Mouse (Mus musculus) heart, adult 2 months (tissue): Measurements from ENCODE around the gene Car10. TPM values are rescaled to one million over a fixed set of nuclear protein-coding genes. Genes with fewer than 3 reads are reported as not detected.
A peak's percentile ranks its signal among the peaks of the same experiment; 100 is the strongest.

Experiments used
- DNase-seq, 2 experiments: peaks; one replicate each; pipeline ENCODE4 v3.0.0; 2021
- H3K27ac ChIP-seq: fragments of 200-600 bp; 2 replicates; pipeline ENCODE4 v1.8.1; 2022
- H3K27me3 ChIP-seq: fragments of 200-500 bp; 2 replicates; pipeline ENCODE4 v1.6.1; 2012; ENCODE audit warnings: mild to moderate bottlenecking, low read length, inconsistent platforms, mixed read lengths; ENCODE audit not compliant: control insufficient read depth, insufficient read depth
- H3K36me3 ChIP-seq: fragments of 200-500 bp; 2 replicates; pipeline ENCODE4 v1.6.1; 2012; ENCODE audit warnings: low read length, inconsistent platforms; ENCODE audit not compliant: control insufficient read depth, insufficient read depth
- H3K4me1 ChIP-seq: fragments of 200-500 bp; 2 replicates; pipeline ENCODE4 v1.6.1; 2011; ENCODE audit warnings: low read length; ENCODE audit not compliant: control insufficient read depth, insufficient read depth
- H3K4me3 ChIP-seq: fragments of 200-600 bp; 2 replicates; pipeline ENCODE4 v1.8.1; 2022
- H3K79me2 ChIP-seq: fragments of 200-500 bp; replicated peaks from 2 replicates; pipeline ENCODE4 v1.6.1; 2012; ENCODE audit warnings: mild to moderate bottlenecking, inconsistent platforms, low read length, moderate library complexity, mixed read lengths; ENCODE audit not compliant: control insufficient read depth, insufficient read depth
- H3K9ac ChIP-seq: fragments of 200-500 bp; 2 replicates; pipeline ENCODE4 v1.6.1; 2012; ENCODE audit warnings: low read depth, mild to moderate bottlenecking, control low read depth, inconsistent platforms, low read length, mixed read lengths
- CTCF ChIP-seq: fragments of 200-600 bp; IDR thresholded peaks from 2 replicates; pipeline ENCODE4 v1.8.1; 2022; ENCODE audit warnings: antibody characterized with exemption, mild to moderate bottlenecking, moderate library complexity
- EP300 ChIP-seq: fragments of 200-500 bp; IDR thresholded peaks from 2 replicates; pipeline ENCODE4 v1.6.1; 2011; ENCODE audit warnings: low read depth, low read length, control low read depth; ENCODE audit not compliant: insufficient read depth
- POLR2A ChIP-seq: fragments of 200-500 bp; IDR thresholded peaks from 2 replicates; pipeline ENCODE4 v1.6.1; 2011; ENCODE audit warnings: mild to moderate bottlenecking, low read depth, low read length, control low read depth; ENCODE audit not compliant: insufficient read depth
- WGBS: fragments of 180-500 bp; shearing (Covaris S2); methylation state at CpG from one replicate; pipeline ENCODE4 v1.1.7; 2018; 5-methylcytosine and 5-hydroxymethylcytosine counted together
- intact Hi-C: fragments of 180-260 bp; cut with DNase I; formaldehyde crosslinking; loops from one replicate; pipeline ENCODE4 v1.15.1; 2025
- polyA plus RNA-seq: library from polyadenylated mRNA; depleted of rRNA; stranded (reverse); fragments of >200 nt; gene quantifications from 2 replicates; pipeline ENCODE4 v1.2.3, GENCODE M21; 2012
- total RNA-seq, 2 experiments: library from RNA; stranded (reverse); gene quantifications; 2 replicates each; pipeline ENCODE4 v1.2.3; 2021

Car10 gene
- total and polyA plus RNA-seq, 3 experiments: not detected

DNA sequence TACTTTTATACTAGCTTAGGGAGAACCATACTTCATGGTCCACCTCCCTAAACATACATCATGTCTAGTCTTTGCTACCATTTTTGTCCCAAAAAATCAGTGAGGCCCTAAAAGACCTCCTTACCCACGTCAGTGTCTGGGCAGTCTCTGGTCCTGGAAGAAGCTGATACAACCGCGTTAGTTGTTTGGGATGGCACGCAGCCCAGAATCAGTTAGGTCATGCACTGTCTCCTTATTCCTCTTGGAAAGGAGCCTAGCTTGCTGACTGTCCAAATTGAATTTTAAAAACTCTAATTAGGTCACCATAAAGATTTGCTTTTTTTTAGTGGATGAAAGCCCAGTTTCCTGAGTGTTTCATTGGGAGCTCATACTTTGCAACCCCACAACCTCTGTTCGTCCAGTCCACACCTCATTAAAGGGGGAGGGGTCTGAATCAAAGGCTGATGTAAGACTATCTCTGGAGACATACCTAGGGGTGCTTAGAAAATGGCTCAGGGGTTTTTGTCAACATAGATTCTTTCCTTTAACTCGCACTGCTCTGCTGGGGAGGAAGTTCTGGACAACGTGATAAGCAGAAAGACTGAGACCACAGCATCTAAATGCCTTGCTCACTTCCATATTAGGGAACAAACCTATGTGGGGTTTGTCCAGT, 433.3 kb downstream of the Car10 start:
- TF ChIP-seq CTCF (no peak), POLR2A (no peak)
- H3K27ac ChIP-seq: no peak overlapping the region
- no peak overlapping the region for H3K9ac ChIP-seq
- intact Hi-C loops: no loop called here
- H3K27me3 ChIP-seq: no peaks in the 10 kb centered on the region
- 9% methylated on average over 7 of the region's 7 CpGs for WGBS
- no peaks in the 10 kb centered on the region for H3K36me3 ChIP-seq
- H3K4me1 ChIP-seq: no peaks in the 10 kb centered on the region
- no peaks in the 10 kb centered on the region for H3K79me2 ChIP-seq
- DNase-seq: peak; percentile 41 to 64
- no peak overlapping the region for H3K4me3 ChIP-seq

DNA sequence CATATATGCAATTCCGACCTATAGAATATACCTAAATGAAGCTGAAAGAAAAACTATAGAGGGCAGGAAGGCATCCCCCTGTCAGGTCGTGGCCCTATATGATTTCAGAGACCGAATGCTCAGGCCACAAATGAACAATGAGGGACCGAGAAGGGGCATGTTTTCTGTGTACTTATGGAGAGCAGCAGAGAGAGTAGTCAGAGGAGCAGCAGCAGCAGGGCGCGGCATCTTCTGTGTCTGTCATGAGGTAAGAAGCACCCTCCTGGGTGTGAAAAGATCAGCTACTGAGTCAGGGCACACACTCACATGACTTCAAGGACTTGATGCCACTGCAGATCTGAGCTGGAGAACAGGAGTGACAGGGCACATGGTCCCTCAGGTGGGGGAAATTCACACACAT, 438.4 kb downstream of the Car10 start:
- no peak overlapping the region for H3K27ac ChIP-seq
- 83% methylated on average over 6 of the region's 6 CpGs for WGBS
- no peak for DNase-seq
- H3K27me3 ChIP-seq: no peaks in the 10 kb centered on the region
- H3K79me2 ChIP-seq: no peaks in the 10 kb centered on the region
- H3K9ac ChIP-seq: no peak overlapping the region
- no peak for TF ChIP-seq POLR2A
- no peak for TF ChIP-seq EP300
- TF ChIP-seq CTCF: no peak
- no peaks in the 10 kb centered on the region for H3K4me1 ChIP-seq
- intact Hi-C loops: no loop called here
- no peak overlapping the region for H3K4me3 ChIP-seq
- no peaks in the 10 kb centered on the region for H3K36me3 ChIP-seq

DNA sequence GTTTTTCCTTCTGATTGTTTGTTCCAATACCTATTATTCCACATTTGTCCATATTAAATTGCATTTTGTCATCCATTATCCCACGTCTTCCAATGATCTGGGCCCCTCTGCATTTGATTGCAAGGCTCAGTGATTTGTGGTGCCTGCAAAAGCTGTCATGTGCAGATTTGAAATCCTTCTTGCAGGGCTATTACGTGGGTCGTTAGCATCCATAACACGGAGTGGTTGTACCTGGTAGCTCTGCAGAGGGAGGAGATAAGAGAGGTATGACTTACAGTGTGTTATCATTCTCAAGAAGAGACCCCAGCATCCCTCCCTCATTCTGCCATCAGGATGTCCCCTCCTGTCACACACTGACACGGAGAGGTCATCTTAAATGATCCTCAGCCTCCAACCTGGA, 451.1 kb downstream of the Car10 start:
- Histone ChIP-seq H3K9ac (no peak overlapping the region), H3K4me3 (no peak overlapping the region), H3K36me3 (no peaks in the 10 kb centered on the region), H3K27me3 (no peaks in the 10 kb centered on the region), H3K79me2 (no peaks in the 10 kb centered on the region), H3K4me1 (no peaks in the 10 kb centered on the region), H3K27ac (no peak overlapping the region)
- 54% methylated on average over 5 of the region's 5 CpGs for WGBS
- intact Hi-C loops: no loop called here
- TF ChIP-seq POLR2A: no peak
- no peak for TF ChIP-seq EP300
- no peak for DNase-seq

DNA sequence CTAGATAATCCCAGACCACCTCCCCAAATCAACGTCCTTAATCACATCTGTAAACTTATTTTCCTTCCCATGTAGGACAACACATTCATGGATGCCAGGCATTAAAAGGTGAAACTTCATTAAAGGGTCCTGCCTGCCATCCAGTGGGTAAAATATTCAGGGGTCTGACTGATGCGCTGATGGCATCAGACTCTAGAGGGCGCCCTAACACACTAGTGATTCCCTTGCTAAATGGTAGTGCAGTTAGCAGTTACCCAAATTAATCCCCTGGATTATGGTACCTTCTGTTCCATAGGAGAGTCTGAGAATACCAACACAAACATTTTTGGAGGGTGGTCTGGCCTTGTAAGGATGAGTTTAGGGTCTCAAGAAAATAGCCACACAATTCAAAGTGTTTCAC, 453.1 kb downstream of the Car10 start:
- Histone ChIP-seq H3K9ac (no peak overlapping the region), H3K4me1 (no peaks in the 10 kb centered on the region), H3K79me2 (no peaks in the 10 kb centered on the region), H3K27me3 (no peaks in the 10 kb centered on the region), H3K27ac (no peak overlapping the region), H3K36me3 (no peaks in the 10 kb centered on the region), H3K4me3 (no peak overlapping the region)
- intact Hi-C loops: loop anchor here (1.0 kb wide), 1 partner anchor 261 kb away; no protein-coding TSS in a partner anchor
- WGBS: 4% methylated on average over 3 of the region's 3 CpGs
- no peak for DNase-seq
- TF ChIP-seq CTCF (peak; percentile 71), POLR2A (no peak), EP300 (no peak)

DNA sequence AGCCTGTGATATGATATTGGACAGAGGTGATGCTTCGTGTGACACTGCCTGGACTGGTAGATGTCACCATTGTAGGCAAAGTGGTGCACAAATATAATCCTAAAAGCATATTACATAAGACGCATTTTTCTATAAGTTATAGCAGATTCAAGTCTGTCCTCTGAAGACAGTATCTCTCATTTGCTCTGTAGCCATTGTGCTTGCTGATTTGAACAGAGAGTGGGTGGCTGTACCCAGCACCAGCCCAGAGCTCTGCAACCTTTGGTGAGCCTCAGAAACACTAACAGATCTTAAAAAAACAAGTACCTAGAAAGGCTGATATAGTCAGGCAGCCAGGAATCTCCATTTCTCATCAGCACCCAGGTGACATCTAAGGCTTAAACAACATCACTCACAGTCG, 461.3 kb downstream of the Car10 start:
- Histone ChIP-seq H3K36me3 (no peaks in the 10 kb centered on the region), H3K27ac (no peak overlapping the region), H3K9ac (no peak overlapping the region), H3K79me2 (no peaks in the 10 kb centered on the region), H3K4me3 (no peak overlapping the region), H3K27me3 (no peaks in the 10 kb centered on the region), H3K4me1 (no peaks in the 10 kb centered on the region)
- DNase-seq: no peak
- TF ChIP-seq EP300: no peak
- WGBS: 69% methylated on average over 3 of the region's 3 CpGs
- intact Hi-C loops: no loop called here

DNA sequence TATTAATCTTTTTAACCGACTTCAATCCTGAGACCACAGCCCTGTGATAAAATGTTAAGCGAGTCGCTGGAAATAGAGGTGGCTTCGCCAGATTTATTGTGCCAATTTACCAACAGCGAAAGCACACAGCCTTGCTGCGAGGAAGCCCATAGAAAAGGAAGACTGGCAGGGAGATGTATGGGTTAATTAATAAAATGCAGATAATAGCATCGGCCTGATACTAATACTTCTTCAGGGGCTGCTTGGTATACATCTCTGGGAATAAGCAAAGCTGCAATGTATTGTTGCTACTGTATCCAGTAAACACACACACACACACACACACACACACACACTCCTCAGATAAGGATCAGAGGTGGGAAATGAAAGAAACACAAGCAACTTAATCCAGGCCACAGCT, 462.7 kb downstream of the Car10 start:
- 74% methylated on average over 7 of the region's 7 CpGs for WGBS
- Histone ChIP-seq H3K27ac (no peak overlapping the region), H3K36me3 (no peaks in the 10 kb centered on the region), H3K9ac (no peak overlapping the region), H3K79me2 (no peaks in the 10 kb centered on the region), H3K4me3 (no peak overlapping the region), H3K27me3 (no peaks in the 10 kb centered on the region), H3K4me1 (no peaks in the 10 kb centered on the region)
- TF ChIP-seq CTCF (no peak), EP300 (no peak), POLR2A (no peak)
- no peak for DNase-seq
- intact Hi-C loops: no loop called here
